Mouse (Mus musculus) intestine, embryonic 15.5 days (tissue): ENCODE measurements at regions not wholly inside any gene's neighbourhood (a gene's known extent, or its start where the extent isn't known, plus 50 kb on each side); places are given as distances from the start of the nearest gene placed in this dataset.

Experiments used
- ATAC-seq: fragments of 200-750 bp; cut with Nextera tagmentation; 2 replicates; pipeline ENCODE4 v1.8.0; 2017; ENCODE audit warnings: moderate TSS enrichment, moderate library complexity
- H3K27ac ChIP-seq: fragments of 300-500 bp; sonication (generic); 2 replicates; pipeline ENCODE4 v1.5.1; 2015; ENCODE audit warnings: mild to moderate bottlenecking, inconsistent platforms
- H3K27me3 ChIP-seq: fragments of 300-500 bp; sonication (generic); replicated peaks from 2 replicates; pipeline ENCODE4 v1.6.1; 2015; ENCODE audit warnings: inconsistent platforms
- H3K36me3 ChIP-seq: fragments of 300-500 bp; sonication (generic); 2 replicates; pipeline ENCODE4 v1.6.1; 2015; ENCODE audit warnings: inconsistent platforms
- H3K4me1 ChIP-seq: fragments of 300-500 bp; sonication (generic); replicated peaks from 2 replicates; pipeline ENCODE4 v1.6.1; 2015; ENCODE audit warnings: inconsistent platforms
- H3K4me2 ChIP-seq: fragments of 300-500 bp; sonication (generic); replicated peaks from 2 replicates; pipeline ENCODE4 v1.6.1; 2015; ENCODE audit warnings: mild to moderate bottlenecking, inconsistent platforms
- H3K4me3 ChIP-seq: fragments of 300-500 bp; sonication (generic); replicated peaks from 2 replicates; pipeline ENCODE4 v1.5.1; 2015; ENCODE audit warnings: inconsistent platforms
- H3K9ac ChIP-seq: fragments of 300-500 bp; sonication (generic); 2 replicates; pipeline ENCODE4 v1.6.1; 2015; ENCODE audit warnings: inconsistent platforms
- H3K9me3 ChIP-seq: fragments of 300-500 bp; sonication (generic); 2 replicates; pipeline ENCODE4 v1.6.1; 2016; ENCODE audit warnings: inconsistent platforms
- WGBS: fragments of 180-500 bp; shearing (Covaris S2); methylation state at CpG from one replicate; pipeline ENCODE4 v1.1.7; 2015; 5-methylcytosine and 5-hydroxymethylcytosine counted together

DNA sequence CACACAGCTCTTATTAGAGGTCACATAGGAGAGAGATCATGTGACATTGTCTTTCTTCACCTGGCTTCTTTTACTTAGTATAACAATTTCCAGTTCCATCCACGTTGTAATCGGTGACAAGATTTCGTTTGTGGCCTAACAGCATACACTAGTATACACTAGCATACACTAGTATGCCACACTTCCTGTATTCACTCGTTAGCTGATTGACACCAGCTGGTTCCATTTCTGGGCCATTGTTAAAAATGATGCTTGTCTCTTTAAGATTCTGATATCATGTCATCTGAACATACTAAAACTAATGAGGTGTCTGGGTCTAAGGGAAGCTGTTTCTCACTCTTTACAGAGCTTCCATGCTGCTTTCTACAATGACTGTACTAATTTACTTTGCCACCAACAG, 713.3 kb downstream of the Pdcd6ip start:
- Histone ChIP-seq H3K9me3 (no peaks in the 10 kb centered on the region), H3K9ac (no peak overlapping the region), H3K4me1 (no peaks in the 10 kb centered on the region), H3K27me3 (no peaks in the 10 kb centered on the region), H3K36me3 (no peaks in the 10 kb centered on the region), H3K4me3 (no peak overlapping the region), H3K27ac (no peak overlapping the region), H3K4me2 (no peak overlapping the region)
- no peak for ATAC-seq
- WGBS: 79% methylated on average over 4 of the region's 4 CpGs

DNA sequence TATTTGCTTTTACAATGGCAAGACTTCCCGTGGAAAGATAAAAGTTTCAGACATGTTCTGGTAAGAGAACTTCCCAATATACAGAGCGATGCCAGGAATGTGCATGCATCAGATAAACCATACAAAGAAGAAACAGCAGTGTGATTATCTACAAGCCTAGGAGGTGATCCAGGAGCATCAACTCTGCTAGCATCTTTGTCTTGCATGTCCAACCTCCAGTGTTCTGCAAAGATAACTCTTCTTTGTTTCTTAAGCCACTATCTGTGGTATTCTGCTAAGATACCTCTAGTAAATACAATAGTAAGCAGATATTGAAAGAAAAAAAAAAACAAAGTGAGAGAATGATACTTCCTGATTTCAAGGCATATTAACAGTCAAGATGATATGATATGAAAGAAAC, 714.4 kb downstream of the Pdcd6ip start:
- no peak for ATAC-seq
- Histone ChIP-seq H3K9ac (no peak overlapping the region), H3K36me3 (no peaks in the 10 kb centered on the region), H3K27me3 (no peaks in the 10 kb centered on the region), H3K4me2 (no peak overlapping the region), H3K9me3 (no peaks in the 10 kb centered on the region), H3K4me1 (no peaks in the 10 kb centered on the region), H3K4me3 (no peak overlapping the region), H3K27ac (no peak overlapping the region)
- 82% methylated on average over 2 of the region's 2 CpGs for WGBS

DNA sequence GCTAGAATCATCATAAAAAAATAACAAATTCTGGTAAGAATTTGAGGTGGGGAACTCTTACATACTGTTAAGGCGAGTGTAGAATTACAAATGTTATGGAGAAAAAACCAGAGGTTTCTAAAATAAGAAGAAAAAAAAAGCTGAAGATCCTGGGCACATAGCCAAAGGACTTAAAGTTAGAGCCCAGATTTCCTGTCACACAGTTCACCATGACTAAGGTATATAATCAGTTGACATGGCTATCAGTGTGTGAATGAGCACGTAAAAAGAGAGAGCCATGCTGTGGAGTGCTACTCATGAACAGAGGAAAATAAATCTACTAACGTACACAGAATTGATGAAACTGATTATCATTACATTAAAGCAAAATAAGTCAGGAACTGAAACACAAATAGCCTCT, 715.1 kb downstream of the Pdcd6ip start:
- no peak for ATAC-seq
- Histone ChIP-seq H3K9ac (no peak overlapping the region), H3K4me3 (no peak overlapping the region), H3K4me2 (no peak overlapping the region), H3K36me3 (no peaks in the 10 kb centered on the region), H3K9me3 (no peaks in the 10 kb centered on the region), H3K27ac (no peak overlapping the region), H3K4me1 (no peaks in the 10 kb centered on the region), H3K27me3 (no peaks in the 10 kb centered on the region)
- 49% methylated on average over 3 of the region's 3 CpGs for WGBS

DNA sequence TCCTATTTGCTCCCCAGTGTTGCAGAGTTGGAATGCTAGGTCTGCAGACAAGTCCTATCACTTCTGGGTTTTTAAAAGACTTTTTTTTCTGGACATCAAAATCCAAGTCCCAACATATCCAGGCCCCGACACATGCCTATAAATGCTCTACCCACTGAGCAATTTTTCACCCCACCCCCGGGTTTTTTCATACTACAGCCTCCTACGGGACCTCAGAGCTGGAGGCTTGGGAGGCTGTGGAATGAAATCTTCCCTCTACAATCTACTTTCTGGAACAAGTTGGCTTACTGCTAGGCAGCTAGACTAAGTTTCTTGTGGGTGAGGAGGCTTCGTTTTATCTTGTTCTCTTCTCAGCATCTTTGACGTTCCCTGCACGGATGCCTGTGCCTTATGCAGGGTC, 724.7 kb downstream of the Pdcd6ip start:
- ATAC-seq: no peak
- H3K9me3 ChIP-seq: no peaks in the 10 kb centered on the region
- no peak overlapping the region for H3K9ac ChIP-seq
- no peak overlapping the region for H3K4me3 ChIP-seq
- no peak overlapping the region for H3K27ac ChIP-seq
- 87% methylated on average over 6 of the region's 6 CpGs for WGBS
- H3K4me1 ChIP-seq: no peaks in the 10 kb centered on the region
- H3K4me2 ChIP-seq: no peak overlapping the region
- no peaks in the 10 kb centered on the region for H3K36me3 ChIP-seq
- H3K27me3 ChIP-seq: no peaks in the 10 kb centered on the region

DNA sequence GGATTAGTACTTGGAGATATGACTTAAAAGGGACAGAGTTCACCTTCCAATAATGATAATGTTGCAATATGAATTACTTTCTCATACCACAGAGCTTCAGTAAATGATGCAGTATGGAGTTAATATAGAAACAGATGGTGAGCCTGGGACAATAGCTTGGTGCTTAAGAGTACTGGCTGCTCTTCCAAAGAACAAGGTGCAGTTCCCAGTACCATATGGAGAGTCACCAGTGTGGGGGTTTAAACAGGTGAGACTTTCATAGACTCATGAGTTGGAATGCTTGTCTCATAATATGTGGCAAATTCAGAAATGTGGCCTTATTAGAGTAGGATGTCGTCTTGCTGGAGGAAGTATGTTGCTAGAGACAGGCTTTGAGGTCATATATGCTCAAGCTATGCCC, 715.8 kb upstream of the Arpp21 start:
- H3K27ac ChIP-seq: no peak overlapping the region
- no peak overlapping the region for H3K4me3 ChIP-seq
- H3K4me2 ChIP-seq: no peak overlapping the region
- H3K36me3 ChIP-seq: no peaks in the 10 kb centered on the region
- H3K4me1 ChIP-seq: no peaks in the 10 kb centered on the region
- no peaks in the 10 kb centered on the region for H3K27me3 ChIP-seq
- no peak overlapping the region for H3K9ac ChIP-seq
- no peaks in the 10 kb centered on the region for H3K9me3 ChIP-seq
- WGBS: 70% methylated on average over 1 of the region's 1 CpGs
- ATAC-seq: no peak

DNA sequence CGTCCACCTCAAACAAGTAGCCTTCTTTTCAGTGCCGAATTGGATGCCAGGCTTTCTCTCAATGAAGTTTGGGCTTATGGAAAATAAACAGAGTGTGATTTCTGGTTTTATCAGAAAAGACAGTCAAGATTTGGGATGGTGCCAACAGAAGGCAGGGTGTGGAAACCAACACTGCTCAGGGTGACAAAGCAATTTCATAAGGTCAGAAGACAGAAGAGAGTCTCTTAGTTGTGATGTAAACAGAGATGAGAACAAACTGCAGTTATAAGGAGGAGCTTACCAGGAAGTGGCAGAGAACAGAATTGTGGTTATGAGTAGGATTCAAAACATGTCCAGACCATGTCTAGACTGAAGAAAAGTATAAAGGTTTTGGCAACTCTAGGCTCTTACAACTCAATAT, 714.3 kb upstream of the Arpp21 start:
- Histone ChIP-seq H3K4me3 (no peak overlapping the region), H3K9ac (no peak overlapping the region), H3K9me3 (no peaks in the 10 kb centered on the region), H3K27ac (no peak overlapping the region), H3K4me1 (no peaks in the 10 kb centered on the region), H3K27me3 (no peaks in the 10 kb centered on the region), H3K4me2 (no peak overlapping the region), H3K36me3 (no peaks in the 10 kb centered on the region)
- WGBS: 69% methylated on average over 2 of the region's 2 CpGs
- no peak for ATAC-seq

GRCm38 (mm10) chr9:112938781-112939180, 703.0 kb upstream of the Arpp21 start:
- H3K9me3 ChIP-seq: no peaks in the 10 kb centered on the region
- no peak overlapping the region for H3K9ac ChIP-seq
- ATAC-seq: no peak
- H3K27me3 ChIP-seq: no peaks in the 10 kb centered on the region
- no peaks in the 10 kb centered on the region for H3K36me3 ChIP-seq
- no peaks in the 10 kb centered on the region for H3K4me1 ChIP-seq
- H3K4me3 ChIP-seq: no peak overlapping the region
- H3K27ac ChIP-seq: no peak overlapping the region
- H3K4me2 ChIP-seq: no peak overlapping the region

GRCm38 (mm10) chr9:112909311-112910101, 673.8 kb upstream of the Arpp21 start:
- Histone ChIP-seq H3K4me2 (no peak overlapping the region), H3K9me3 (no peaks in the 10 kb centered on the region), H3K4me1 (no peaks in the 10 kb centered on the region), H3K36me3 (no peaks in the 10 kb centered on the region), H3K4me3 (no peak overlapping the region), H3K27me3 (no peaks in the 10 kb centered on the region), H3K27ac (no peak overlapping the region), H3K9ac (no peak overlapping the region)
- 71% methylated on average over 6 of the region's 6 CpGs for WGBS
- no peak for ATAC-seq

DNA sequence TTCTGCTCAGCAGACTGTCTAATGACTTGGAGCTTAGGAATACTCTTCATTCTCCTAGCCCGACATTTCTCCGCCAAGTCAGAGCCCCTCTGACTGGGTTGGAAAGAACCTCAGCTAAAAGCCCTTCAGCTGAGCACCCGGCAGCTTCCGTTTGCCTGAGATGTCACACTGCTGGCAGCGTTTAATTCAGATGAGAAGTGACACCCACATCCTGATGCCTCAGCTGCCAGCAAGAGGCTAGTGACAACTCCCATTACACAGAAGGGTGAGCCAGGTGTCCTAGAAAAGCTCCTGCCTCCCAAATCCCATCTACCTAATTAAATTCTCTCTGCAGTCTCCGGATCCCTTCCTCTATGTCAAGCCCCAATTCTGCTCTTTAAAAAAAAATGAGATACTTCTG, 670.2 kb upstream of the Arpp21 start:
- no peak overlapping the region for H3K27ac ChIP-seq
- WGBS: 82% methylated on average over 6 of the region's 6 CpGs
- H3K27me3 ChIP-seq: no peaks in the 10 kb centered on the region
- H3K4me3 ChIP-seq: no peak overlapping the region
- ATAC-seq: no peak
- no peaks in the 10 kb centered on the region for H3K9me3 ChIP-seq
- H3K36me3 ChIP-seq: no peaks in the 10 kb centered on the region
- no peak overlapping the region for H3K9ac ChIP-seq
- H3K4me1 ChIP-seq: no peaks in the 10 kb centered on the region
- no peak overlapping the region for H3K4me2 ChIP-seq

DNA sequence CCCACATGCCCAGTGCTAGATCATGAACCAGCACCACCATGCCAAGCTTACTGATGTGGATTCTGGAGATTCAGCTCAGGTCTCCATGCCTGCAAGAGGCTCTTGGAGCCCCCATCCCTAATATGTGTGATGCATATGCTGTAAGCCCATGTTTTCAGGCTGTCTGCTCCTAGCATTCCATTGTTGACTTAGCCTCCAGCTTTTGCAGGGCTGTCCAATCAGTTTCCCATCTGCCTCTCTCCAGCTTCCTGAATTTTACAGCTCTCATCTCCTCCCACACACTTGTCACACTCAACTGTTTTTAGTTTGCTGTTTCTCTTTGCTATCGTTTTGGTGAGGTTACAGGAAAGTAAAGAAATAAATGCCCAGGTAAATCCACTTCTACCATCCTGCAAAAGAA, 629.2 kb upstream of the Arpp21 start:
- no peak for ATAC-seq
- H3K9ac ChIP-seq: no peak overlapping the region

GRCm38 (mm10) chr9:112861136-112861535, 625.4 kb upstream of the Arpp21 start:
- H3K4me3 ChIP-seq: no peak overlapping the region
- no peaks in the 10 kb centered on the region for H3K4me1 ChIP-seq
- ATAC-seq: no peak
- H3K9me3 ChIP-seq: no peaks in the 10 kb centered on the region
- H3K27ac ChIP-seq: no peak overlapping the region
- H3K9ac ChIP-seq: no peak overlapping the region
- 67% methylated on average over 8 of the region's 8 CpGs for WGBS
- H3K27me3 ChIP-seq: no peaks in the 10 kb centered on the region
- no peaks in the 10 kb centered on the region for H3K36me3 ChIP-seq
- H3K4me2 ChIP-seq: no peak overlapping the region

More for the DNA sequence above, 629.2 kb upstream of the Arpp21 start:
- Histone ChIP-seq H3K27ac (no peak overlapping the region), H3K4me1 (no peaks in the 10 kb centered on the region), H3K4me3 (no peak overlapping the region), H3K9me3 (no peaks in the 10 kb centered on the region), H3K27me3 (no peaks in the 10 kb centered on the region), H3K4me2 (no peak overlapping the region), H3K36me3 (no peaks in the 10 kb centered on the region)
- WGBS: 45% methylated on average over 1 of the region's 1 CpGs

GRCm38 (mm10) chr9:112860307-112860893, 624.7 kb upstream of the Arpp21 start:
- no peak overlapping the region for H3K4me3 ChIP-seq
- no peak for ATAC-seq
- WGBS: 78% methylated on average over 3 of the region's 3 CpGs

GRCm38 (mm10) chr9:112841473-112841872, 605.7 kb upstream of the Arpp21 start:
- Histone ChIP-seq H3K4me2 (no peak overlapping the region), H3K36me3 (no peaks in the 10 kb centered on the region), H3K27ac (no peak overlapping the region), H3K9ac (no peak overlapping the region), H3K4me3 (no peak overlapping the region), H3K4me1 (no peaks in the 10 kb centered on the region), H3K27me3 (no peaks in the 10 kb centered on the region), H3K9me3 (no peaks in the 10 kb centered on the region)
- no peak for ATAC-seq
- WGBS: 46% methylated on average over 6 of the region's 6 CpGs

More at GRCm38 (mm10) chr9:112860307-112860893, 624.7 kb upstream of the Arpp21 start:
- Histone ChIP-seq H3K36me3 (no peaks in the 10 kb centered on the region), H3K9ac (no peak overlapping the region), H3K27ac (no peak overlapping the region), H3K4me1 (no peaks in the 10 kb centered on the region), H3K27me3 (no peaks in the 10 kb centered on the region), H3K9me3 (no peaks in the 10 kb centered on the region), H3K4me2 (no peak overlapping the region)
